Mouse (Mus musculus) cerebellum, adult 11-12 months (tissue): ENCODE data around the gene Mxd1.
A peak's percentile ranks its signal among the peaks of the same experiment; 100 is the strongest.

Source experiments
- DNase-seq: peaks from one replicate; pipeline ENCODE4 v3.0.0; 2022

Mxd1 gene

DNA sequence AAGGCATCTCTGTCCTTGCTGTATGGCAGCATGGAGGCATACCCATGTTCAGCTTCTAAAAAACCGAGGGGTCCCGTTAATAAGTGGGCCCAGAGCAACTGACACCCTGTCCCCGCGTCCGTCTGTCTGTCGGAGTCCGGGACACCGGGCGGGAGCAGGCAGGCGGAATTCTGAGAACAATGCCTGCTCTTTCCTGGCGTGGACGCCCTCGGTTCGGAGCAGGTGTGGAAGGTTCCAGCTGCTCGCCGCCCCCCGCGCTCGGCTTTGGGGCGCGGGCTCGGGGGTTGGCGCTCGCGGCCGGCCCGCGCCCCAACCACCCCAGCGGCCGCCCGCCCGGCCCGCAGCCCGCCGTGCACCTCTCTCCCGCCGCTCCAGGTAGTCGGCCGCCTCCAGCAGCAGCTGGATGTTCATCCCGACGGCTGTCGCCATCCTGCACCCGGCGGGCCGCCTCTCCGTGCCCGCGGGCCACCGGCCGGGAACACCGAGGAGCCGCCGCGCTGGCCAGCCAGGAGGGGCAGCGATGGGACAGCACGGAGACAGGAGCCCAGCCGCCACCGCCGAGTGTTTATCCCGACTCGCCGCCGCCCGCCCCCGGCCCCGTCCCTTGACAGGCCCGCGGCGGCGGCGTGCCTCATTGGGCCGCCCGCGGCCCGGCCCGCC is at the start of gene Mxd1:
Gene Mxd1 (minus strand): TSS at position 582 of the 660 bp plus-strand sequence.
- no peak for DNase-seq

DNA sequence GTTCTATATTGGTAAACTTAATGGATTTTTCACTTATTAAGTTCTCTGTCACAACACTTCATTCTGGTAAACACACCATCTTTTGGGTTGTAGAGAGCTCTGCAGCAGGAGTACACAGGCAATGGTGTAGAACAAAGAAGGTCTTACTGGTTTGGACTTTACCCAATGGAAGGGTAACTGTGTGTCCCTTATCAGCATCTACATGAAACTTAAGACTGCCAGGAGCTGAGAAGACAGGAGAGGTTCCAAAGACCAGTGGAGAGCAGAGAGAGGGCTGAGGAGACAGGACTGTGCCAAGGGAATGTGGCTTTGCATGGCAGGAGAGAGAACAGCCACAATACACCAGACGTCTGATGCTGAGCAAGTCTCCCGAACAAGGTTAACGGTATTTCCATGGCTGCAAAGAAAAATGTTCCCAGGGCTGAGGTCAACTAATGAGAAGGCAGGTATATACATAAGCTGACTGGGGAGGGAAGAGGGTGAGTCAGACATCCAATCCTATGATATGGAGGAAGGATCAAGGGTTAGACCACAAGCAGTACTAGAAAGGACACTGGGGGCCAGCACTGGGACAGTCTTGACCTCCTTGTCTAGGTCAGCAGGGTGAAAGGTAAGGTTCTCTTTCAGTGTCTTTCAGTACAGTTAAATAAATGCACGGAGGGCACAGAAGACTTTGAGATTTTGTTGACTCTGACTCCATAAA is 39.3 kb upstream of the Mxd1 start:
- no peak for DNase-seq

- DNase-seq = no peak
Observed at GRCm38 (mm10) chr6:86702577-86702976, 33.6 kb upstream of the Mxd1 start.

- no peak for DNase-seq
Observed at GRCm38 (mm10) chr6:86697903-86698302, 28.9 kb upstream of the Mxd1 start.

DNA sequence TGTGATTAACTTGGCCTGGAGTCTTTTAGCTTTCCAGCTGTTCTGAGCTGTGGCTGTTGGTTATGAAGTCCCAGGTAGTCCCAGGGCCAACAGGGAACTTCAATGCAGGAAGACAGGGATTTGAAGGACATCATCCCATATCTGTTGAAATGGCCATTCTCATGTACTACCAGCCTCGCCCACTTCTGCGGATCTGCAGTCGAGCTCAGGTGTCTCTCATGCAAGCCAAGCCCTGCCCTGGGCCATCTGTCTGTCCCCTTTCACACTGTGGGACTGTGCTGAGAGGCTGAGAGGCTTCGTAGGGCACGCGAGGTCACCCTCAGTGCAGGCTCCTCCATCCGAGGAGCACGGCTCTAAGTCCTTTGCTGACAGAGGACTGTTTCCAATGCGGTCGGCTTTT is 27.3 kb upstream of the Mxd1 start:
- peak; percentile 66 for DNase-seq

- DNase-seq = no peak
Observed at GRCm38 (mm10) chr6:86694465-86694864, 25.5 kb upstream of the Mxd1 start.

DNA sequence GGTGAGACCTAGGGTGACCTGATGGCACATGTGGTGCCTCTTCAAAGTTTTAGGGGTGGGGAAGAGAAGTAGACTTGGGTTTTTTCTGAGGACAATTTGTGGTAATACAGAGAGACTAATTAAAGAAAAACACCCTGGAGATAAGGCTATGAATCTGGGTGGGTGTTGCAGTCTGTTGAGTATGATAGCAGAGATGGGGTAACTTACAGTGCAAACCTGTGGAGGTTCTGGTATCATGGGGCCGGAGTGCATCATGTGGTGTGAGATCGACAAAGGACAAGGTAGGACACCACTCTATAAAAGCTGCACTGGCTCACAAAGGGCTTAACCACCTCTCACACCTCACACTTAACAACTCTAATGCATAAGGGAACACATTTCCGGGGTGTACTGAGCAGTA is 20.7 kb upstream of the Mxd1 start:
- no peak for DNase-seq

DNA sequence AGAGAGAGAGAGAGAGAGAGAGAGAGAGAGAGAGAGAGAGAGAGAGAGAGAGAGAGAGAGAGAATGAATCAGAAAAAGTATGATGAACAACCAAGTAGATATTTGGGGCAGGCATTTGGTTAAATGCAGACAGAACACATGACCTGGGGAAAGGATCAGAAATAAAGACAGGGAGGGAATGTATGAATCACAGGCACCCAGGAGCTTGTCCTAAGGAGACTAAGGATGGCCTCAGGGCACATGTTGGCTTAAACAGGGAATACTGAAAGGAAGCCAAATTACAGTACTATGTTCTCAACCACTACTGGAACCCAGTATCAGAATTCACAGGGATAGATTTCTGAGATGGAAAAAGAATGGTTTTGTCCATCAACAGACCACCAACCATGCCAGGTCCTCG is 18.0 kb upstream of the Mxd1 start:
- DNase-seq = no peak

- no peak for DNase-seq
Observed at GRCm38 (mm10) chr6:86684655-86685011, 15.7 kb upstream of the Mxd1 start.

GRCm38 (mm10) chr6:86683872-86684654 is 15.1 kb upstream of the Mxd1 start, which contains the start of gene Snrnp27:
Gene Snrnp27 (minus strand): TSS chr6:86684522.
- DNase-seq = peak; percentile 86

DNA sequence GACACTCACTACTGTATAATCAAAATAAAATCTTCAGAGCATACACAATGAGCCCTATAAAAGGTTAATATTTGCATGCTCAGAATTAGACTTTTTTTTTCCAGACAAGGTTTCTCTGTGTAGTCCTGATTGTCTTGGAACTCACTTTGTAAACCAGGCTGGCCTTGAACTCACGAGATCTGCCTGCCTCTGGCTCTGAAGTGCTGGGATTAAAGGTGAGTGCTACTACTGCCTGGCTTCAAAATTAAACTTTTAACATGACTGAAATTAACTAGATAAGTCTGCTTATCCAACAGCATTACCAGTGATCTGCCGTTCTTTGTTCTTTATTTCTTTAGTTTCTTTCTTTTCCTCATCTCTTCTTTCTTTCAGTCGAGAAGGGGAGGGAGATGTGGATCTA is 12.3 kb upstream of the Mxd1 start:
- DNase-seq = no peak

GRCm38 (mm10) chr6:86678341-86678740 is 9.4 kb upstream of the Mxd1 start:
- DNase-seq = no peak

GRCm38 (mm10) chr6:86670873-86671272 is 1.9 kb upstream of the Mxd1 start:
- DNase-seq = peak; percentile 48

DNA sequence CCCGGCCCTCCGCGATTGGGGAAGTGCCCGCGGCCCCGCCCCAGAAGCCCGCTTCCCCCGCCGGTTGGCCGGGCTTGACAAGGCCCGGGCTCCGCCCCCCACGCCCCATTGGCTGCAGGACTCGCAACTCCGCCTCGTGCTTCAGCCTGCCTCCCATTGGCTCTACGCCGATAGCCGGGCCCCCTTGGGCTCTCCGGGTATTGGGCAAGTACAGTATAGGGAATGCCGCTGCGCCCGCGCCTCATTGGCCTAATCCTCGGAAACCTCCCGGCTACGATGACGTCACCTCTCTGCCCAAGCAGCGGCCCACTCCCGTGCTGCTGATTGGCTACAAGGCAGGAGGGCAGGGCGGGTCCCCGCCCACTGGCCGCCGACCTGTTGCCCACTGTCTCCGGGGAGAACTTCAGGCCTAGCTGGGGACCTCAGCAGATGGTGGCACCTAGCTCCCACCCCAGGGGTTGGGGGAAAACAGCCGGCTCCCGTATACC is 323 bp upstream of the Mxd1 start:
- DNase-seq = peak; percentile 100

DNA sequence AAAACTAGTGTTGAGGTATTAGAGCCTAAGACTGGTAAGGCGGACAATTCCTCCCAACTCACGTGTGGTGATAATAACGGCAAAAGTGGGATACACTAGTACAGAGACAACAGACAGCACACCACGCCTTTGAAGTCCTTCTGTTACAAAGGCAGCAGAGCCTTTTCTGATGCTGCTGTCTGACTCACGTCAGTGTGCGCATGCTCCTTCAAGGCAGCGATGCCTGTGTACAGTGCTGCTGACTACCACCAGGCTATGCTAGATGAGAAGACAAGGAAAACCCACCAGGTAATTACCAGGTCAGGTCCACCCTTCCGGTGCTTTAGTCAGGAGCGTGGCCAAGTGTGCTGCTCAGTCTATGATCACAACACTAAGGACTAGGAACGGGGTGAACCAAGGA is 1.9 kb downstream of the Mxd1 start:
- peak; percentile 22 for DNase-seq

- no peak for DNase-seq
Observed at GRCm38 (mm10) chr6:86665560-86666307, 3.2 kb downstream of the Mxd1 start.

- no peak for DNase-seq
Observed at GRCm38 (mm10) chr6:86665076-86665475, 3.9 kb downstream of the Mxd1 start.

DNA sequence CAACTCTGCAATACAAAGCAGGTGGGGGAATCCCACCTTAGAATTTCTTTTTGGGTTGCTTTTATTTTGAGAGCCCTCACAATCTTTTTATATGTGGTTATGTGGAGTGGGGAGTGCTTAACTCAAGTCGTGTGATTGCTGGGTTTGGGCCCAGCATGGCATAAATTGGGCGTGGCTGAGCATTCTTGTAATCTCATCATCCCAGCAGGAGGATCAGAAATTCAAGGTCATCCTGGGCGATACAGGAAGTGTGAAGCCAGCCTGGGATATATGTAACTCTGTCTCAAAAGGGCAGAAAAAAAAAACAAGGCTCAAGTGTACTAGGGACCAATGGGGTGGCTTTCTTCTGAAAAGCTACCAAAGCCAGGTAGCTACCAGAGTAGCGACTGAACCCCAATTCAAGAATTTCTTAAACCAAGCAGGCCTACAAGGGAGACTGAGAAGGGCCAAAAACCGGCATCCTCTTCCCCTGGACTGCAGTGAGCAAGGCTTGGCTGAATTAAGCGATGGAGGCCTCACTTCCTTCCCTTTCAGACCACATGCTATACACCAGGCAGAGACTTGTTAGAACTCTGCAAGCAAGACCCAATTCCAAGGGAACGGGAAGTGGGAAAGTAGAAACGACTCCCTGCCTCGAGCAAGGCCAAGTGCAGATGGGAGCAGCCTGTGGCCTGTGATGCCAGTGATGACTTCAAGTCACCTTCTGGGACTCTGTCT is 8.6 kb downstream of the Mxd1 start:
- DNase-seq = no peak

- DNase-seq = no peak
Observed at GRCm38 (mm10) chr6:86658501-86658900, 10.5 kb downstream of the Mxd1 start.

DNA sequence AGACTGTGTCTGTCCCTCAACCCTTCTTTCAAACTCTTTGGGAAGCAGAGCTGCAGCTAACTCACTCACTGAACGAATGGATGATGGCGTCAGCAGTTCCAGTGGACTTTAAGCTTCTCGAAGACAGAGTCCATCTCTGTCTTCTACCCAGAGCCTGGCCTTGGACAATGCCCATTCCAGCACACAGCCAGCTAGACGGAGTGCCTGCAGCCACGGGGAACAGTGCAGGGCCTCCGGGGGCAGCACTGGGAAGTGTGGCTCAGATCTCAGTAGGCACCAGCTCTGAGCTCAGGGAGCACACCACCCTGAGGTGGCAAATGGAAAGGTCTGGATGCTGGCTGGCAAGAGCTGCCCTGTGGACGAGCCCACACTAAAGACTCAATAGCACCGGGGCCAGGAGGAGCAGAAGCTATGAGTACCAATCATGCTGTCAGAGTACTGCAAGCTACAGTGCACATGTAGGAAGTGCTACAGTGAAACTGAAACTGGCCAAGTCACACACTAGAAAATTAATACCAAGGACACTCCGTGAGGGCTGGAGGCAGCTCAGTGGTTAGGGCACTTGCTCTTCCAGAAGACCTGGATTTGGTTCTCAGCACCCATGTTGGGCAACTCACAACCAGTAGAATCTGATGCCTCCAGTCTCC is 14.6 kb downstream of the Mxd1 start:
- DNase-seq = no peak

GRCm38 (mm10) chr6:86653026-86653425 is 15.9 kb downstream of the Mxd1 start:
- DNase-seq = no peak

DNA sequence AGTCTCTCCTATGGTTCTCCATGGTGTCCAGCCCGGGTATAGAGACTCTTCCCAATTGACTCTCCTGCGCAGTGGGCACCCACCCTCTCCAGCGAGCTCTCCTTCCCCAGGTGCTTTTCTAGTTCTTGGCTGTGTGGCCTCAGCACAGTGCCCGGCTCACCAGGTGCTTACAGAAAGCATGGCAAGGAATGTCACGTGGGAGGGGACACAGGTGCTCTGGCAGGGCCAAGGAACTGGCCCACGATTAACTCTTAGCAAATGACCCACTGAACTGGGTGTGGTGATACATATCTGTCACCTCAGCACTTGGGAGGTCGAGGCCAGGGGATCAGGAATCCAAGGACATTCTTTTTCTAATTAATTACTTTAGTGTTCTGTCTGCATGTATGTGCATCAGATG is 22.8 kb downstream of the Mxd1 start:
- DNase-seq = no peak
